Mouse (Mus musculus): ENCODE measurements around the gene Mecom. TPM values are rescaled to one million over a fixed set of nuclear protein-coding genes. Genes with fewer than 3 reads are reported as not detected.

Gene Mecom
- total RNA-seq, 2 experiments from 2014 or later: 5.0 to 6.9 TPM

DNA sequence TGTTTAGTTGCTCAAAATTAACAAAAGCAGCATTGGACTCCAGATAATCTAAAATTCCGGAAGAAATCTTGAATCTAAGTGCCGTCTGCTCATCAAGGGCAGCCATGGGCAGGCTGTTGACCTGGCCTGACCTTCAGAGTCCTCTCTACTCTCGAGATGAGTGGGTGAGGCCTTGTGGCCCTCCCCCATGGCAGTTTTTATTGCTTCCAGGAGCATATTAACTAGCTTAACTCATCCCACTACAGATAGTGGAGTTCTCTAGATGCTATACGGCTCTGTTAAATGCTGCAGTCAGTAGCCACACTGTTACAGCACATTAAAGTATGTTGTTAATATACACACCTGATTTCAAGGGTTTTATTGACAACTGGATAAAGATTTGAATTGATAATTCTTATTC, 333.2 kb downstream of the Mecom start:
- DNase-seq (ENCODE audit: low spot score in 2 of 2): no peak

DNA sequence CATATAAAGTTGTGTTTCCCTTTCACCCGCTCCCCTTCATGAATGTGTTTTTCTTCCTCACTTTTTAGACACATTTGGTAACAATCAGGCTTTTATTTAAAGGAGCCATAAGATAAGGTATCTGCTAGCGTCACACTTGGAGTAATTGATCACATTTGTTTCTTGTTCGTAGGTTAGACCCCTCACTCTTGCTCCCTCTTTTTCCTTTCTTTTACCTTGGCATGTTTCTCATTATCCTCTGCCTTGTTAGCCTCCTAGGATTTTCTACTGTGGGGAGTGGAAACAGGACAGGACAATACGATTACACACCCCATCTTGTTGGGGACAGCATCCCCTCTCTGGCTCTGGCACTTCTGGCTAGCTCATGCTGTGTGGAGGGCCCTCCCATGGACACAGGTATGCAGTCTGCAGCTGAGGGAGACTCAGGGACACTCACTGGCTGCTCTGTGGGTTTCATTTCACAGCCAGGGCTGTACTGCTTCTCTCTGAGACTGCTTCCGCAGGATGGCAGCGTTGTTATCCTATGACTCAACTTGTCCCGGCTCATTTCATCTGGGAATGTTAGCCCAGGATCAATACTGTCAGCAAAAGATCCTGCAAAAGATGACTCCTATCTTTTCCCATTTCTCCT, 334.2 kb downstream of the Mecom start:
- no peak for DNase-seq (ENCODE audit: low spot score in 2 of 2)

DNA sequence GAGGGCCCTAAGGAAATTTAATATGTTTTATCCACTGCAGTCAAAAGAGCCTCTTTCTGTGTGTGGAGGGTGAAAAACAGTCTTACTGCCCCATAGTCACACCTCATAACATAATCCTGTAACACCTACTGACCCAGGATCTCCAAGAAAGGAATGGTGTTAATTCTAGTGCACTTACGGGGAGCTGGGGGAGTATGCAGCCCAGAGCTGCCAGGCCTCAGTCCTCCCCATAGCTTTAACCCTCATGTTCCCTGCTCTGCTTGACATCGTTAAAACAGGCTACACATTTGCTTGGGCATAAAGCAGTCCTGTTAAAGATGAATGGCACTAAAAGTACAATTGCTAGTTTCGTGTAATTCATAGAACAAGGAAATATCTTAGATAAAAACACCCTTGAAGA, 335.0 kb downstream of the Mecom start:
- DNase-seq (ENCODE audit: low spot score in 2 of 2): no peak

DNA sequence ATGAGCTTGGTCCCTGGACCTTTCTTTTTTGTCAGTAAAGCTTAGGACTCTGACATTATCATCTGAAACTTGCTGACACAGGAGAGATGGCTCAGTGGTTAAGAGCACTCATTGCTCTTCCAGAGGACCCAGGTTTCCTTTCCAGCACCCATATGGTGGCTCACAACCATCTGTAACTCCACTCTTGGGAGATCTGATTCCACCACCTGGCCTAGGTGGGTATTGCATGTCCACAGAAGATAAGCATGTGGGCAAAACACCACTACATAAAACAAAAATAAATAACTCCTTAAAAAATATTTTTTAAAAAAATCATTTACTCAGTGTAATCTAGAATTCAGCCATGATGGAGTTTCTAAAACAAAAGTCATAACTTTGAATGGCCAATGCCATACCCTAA, 338.7 kb downstream of the Mecom start:
- DNase-seq (ENCODE audit: low spot score in 2 of 2): no peak

DNA sequence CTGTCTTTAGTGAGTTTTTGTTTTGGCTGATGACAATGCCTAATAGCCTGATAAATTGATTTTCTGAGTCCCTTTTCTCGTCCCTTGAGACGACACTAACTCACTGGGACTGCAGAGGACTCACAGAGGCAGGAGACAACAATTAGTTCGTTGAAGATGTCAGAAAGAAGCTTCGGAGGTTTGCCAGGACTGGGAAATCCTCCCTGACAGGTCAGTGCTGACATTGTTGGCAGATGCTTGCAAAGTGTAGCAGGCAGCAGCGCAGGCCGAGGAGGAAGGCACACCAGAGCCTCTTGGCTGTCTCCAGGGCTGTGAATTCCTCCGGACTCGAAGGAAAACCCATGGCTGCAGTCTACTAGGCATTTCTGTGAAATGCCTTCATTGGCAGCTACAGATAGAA, 339.9 kb downstream of the Mecom start:
- DNase-seq (ENCODE audit: low spot score in 2 of 2): no peak

DNA sequence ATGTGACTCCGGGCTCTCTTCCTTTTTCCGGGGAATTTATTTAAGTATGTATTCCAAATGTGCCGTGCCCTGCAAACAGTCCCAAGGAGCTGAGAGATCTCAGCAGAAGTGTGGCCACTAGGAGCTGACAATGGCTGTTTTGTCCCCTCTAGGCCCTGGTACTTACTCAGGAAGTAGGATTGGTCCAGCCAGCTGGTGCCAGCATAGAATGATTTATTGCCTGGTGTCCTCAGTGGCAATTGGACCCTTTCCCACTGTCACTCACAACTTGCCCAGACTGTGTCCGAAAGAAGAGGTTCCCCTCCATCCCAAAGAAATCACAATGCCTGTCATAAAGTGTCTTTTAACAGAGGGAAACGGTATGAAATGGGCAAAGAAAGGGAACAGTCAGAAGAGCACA, 340.4 kb downstream of the Mecom start:
- no peak for DNase-seq (ENCODE audit: low spot score in 2 of 2)

DNA sequence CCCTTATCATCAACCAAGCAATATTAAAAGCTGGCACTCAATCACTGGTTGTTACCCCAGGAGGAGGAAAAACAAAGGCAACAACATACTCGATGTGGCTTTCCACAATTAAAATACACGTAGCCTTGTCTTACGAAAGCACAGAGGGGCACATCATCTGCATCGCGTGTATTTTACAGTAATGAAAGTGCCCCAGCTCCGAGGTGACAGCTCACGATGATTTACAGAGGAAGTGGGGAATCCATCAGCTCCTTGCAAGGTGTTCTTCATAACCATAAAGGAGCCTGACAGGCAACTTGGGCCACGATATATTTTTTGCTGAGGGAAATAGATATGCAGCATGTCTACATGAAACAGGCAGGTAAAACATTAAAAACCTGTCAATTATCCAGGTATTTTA, 341.7 kb downstream of the Mecom start:
- no peak for DNase-seq (ENCODE audit: low spot score in 2 of 2)

DNA sequence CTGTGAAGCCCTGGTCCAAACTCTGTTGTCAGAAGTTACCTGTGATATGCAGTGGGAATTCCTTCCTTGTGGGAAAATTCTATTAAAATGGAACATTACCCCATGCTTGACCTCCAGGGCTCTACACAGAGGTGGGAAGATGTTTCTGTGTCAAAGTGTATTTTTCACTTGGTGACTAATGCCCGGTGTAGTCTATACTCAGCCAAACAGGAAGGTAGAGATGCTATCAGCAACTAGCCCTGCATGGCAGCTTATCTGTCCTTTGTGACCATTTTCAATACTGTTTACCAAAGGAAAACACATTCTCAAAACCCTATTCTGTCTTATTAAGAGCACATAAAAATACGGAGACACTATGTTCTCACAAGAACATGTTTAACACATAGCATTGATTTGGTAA, 344.0 kb downstream of the Mecom start:
- DNase-seq (ENCODE audit: low spot score in 2 of 2): no peak

DNA sequence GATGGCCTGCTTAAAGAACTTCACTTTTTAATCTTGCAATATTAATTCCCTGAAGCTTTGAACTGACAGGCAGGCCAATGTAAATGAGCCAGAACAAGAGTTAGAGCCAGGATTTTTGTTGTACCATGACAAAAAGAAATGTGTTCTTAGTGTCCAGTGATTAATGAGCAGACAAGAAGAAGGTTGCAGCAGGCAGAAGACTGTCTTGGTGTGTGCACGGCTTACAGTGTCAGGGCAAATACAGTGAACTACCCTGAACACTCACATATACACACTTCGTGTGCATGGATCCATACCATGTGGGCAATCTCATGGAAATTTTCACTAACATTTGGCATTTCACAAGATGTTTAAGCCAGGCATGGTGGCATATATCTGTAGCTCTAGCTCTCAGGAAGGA, 349.0 kb downstream of the Mecom start:
- no peak for DNase-seq (ENCODE audit: low spot score in 2 of 2)

DNA sequence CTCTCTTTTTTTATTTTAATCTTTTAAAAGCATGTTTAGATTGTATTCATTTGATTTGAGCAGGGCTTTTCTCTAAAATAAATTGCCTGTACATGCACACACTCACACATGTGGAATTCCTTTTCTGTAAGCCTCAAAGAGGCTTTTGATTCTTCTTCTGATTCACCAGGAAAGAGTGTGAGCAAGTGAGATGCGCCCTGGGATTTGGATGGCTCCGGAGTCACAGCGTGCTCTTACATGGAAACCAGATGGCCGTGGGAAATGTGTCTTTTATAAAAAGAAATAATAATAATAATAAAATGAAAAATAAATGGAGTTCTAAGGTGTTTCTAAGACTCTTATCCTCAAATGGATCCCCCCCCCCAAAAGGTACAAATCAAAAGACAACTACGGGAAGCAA, 349.6 kb downstream of the Mecom start:
- no peak for DNase-seq (ENCODE audit: low spot score in 2 of 2)

DNA sequence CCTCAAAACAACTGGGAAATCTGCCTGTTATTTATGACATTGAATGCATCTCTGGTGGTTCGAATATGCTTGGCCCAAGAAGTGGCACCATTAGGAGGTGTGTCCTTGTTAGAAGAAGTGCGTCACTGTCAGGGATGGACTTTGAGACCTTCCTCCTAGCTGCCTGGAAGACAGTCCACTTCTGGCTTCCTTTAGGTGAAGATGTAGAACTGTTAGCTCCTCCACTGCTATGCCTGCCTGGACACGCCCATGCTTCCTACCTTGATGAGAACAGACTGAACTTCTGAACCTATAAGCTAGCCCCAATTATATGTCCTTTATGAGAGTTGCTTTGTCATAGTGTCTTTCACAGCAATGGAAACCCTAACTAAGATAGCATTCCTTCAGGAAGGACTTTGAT, 352.6 kb downstream of the Mecom start:
- no peak for DNase-seq (ENCODE audit: low spot score in 2 of 2)

DNA sequence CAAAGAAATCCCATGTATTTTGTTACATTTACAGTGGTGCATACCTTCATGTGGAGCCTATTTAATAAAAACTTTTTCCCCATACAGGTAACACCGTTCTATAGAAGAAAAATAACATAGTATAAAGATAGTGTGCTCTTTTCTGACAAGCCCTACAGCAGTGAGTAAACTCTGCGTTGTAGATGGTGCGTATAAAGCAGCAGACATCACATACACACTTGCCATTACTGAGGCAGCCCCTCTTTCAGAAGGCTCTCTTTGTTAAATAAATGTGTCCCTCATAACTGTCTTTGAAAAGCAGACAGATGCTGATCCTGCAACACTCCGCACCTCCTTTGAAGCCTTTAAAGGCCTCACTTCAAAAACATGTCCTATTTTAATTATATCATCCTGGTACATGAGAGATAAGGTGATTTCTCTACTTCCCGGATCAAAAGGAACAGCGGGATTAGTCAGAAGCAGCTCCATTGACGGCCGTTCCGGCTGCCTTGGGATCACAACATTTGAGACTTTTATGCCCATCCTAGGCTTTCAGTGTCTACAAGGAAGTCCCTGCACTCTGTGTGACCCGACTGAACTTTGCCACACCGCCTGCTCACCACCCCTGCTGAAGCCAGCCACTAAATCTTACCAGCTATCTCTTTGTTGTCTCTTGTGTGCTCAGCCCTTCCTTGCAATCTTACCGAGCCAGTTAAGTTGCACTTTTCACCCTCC, 355.4 kb downstream of the Mecom start:
- DNase-seq (ENCODE audit: low spot score in 2 of 2): no peak

DNA sequence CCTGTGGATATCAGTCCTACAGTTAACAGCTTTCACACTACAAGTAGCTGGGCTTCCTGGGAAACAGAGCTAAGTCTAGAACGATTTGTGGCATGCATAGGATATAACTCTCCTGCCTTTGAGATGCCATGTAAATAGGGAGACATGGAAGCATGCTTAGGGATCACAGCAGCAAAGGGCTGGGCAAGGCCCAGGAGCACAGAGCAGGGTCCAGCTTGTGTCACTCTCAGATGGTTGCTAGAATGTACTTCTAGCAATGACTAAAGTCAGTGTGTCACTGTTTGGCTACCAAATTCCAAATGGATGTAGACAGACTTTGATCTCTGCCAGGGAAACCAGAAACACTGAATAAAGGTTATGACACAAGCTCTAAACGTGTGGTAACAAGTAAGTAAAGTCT, 358.5 kb downstream of the Mecom start:
- no peak for DNase-seq (ENCODE audit: low spot score in 2 of 2)

DNA sequence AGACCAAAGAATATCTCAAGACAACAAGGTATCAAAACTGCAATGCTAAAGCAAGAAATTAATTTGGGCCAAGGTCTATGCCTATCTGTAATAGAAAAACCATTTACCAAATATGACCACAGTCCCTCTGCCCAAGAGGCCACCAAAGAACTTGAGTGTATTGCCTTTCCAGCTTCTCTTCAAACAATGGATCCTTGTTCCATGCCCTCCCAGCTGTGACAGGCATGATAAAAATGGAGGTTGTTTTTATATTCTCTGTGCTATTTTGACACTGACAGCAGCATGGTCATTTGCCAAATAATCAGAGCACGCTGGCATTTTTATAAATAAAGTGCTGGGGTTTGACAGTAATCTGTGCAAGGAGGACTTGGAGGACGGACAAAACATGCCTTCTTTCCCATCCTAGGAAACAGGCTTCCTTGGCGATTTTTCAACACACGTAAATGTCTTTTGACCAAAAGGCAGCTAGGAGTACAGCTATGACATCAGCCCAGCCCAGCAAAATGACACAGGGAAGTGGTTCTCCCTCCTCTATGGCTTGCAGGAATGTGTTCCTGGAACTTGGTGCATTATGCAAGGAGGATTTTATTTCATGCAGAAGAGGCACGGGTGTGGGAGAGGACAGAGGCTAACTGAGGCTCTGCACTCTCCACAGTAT, 359.9 kb downstream of the Mecom start:
- no peak for DNase-seq (ENCODE audit: low spot score in 2 of 2)

DNA sequence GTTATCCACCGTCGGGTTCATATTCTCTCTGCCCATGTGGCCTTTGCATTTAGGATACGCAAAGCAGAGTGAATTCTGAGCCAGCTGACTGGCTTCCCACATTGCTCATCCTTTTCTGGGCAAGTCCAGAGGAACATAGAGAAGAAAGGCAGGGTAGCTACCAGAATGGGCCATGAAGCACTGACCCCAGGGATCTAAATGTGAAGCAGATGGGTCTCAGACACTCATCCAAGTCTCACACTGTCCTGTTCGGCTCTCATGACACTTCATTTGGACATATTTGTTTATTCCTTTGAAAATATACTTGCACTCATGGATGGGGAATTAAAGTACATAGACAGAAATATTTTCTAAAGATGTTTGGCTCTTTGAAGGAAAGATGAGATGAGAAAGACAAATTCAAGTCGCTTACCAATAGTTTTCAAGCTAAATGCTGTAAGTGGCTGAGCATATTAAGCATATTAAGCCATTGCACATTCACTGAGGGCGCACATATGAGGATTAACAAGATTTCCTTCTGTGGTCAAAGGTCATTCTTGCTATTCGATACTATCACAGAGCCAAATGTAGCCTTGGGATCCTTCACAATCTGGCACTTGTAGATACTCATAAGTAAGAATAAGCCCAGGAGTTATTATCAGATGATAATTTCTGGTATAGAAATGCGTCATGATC, 365.9 kb downstream of the Mecom start:
- no peak for DNase-seq (ENCODE audit: low spot score in 2 of 2)

DNA sequence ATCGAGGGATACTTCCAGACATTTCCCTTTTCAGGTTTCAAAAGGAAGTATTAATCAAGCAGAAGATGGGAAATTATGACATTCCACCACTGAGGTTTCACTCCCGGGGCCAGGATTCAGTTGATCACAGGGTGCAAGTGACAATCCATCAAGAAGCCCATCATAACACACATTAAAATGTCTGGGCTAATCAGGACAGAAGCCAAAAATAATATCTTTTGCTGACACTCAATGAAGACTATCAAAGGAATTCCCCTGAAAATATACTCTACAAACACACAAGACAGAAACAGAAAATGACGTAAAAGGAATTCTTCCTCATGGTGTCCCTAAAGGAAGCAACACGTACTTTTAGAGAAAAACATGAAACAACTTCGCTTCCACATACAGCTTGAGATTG, 371.2 kb downstream of the Mecom start:
- no peak for DNase-seq (ENCODE audit: low spot score in 2 of 2)

DNA sequence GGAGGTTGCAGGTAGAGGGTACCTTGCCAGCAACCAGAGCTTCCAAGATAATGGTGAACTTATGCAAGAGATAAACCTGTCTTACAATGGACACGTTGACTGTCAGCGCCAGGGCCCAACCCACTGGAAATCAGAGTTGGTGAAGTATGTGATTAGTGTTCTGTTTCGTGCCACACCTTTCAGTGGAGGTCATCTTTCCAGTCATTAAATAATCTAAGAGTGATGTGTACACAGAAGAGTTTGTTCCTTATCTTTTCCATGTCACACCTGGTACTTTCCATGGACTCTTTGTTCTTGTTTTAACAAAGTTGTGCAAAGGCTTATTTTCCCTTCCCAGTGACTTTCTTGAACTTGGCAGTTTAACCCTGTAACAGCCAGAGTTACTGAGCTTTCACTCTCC, 374.0 kb downstream of the Mecom start:
- DNase-seq (ENCODE audit: low spot score in 2 of 2): no peak

DNA sequence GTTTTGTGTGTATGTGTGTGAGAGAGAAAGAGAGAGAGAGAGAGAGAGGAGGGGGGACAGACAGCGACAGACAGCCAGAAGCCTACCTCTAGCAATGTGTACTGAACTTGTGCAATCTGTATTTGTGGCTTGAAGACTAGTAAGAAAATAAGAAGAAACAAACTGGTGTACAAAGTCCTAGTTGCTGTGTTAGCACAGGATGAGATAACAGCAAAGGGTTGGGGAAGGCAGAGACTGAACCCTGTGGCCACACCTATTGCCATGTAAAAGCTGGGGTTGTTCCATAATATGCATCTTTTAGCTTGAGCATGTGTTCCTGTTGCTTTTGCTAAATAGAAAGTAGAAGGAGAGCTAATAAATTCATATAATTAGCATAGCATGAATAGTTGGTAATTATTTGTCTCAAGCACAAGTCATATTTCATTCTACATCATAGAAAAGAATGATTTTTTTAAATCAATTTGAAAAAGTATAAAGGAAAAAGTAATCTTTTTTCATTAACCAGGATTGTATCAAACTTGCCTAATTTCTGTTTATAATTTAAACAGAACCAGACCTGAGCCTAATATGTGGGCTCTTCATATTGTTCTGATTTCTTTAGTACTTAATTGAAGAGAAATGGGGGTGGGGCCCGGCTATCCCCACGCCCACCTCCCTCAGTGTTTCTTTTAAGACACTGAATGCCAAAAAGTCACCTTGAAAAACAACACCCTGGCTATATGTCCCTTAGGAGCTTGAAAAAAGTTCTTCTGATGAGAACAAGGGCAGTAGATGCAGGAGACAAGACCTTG, 379.2 kb downstream of the Mecom start:
- no peak for DNase-seq (ENCODE audit: low spot score in 2 of 2)

DNA sequence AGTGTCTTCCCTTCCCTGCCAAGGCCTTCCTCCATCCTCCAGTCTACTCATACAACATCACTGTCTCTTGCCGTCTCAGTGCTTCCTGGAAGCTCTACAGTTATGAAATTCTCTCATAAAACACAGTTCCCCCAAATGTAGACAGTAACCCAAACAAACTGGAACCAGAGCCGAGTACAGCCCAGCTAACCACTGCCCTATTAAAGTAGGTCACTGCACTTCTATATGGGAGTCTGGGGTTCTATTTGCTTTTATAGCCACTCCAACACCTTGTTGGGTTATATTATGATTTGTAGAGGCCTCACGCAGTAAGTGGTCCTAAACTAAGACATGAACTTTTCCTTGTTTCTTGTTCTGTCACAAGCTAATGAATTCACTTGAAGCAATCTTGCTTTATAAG, 380.8 kb downstream of the Mecom start:
- DNase-seq (ENCODE audit: low spot score in 2 of 2): no peak

DNA sequence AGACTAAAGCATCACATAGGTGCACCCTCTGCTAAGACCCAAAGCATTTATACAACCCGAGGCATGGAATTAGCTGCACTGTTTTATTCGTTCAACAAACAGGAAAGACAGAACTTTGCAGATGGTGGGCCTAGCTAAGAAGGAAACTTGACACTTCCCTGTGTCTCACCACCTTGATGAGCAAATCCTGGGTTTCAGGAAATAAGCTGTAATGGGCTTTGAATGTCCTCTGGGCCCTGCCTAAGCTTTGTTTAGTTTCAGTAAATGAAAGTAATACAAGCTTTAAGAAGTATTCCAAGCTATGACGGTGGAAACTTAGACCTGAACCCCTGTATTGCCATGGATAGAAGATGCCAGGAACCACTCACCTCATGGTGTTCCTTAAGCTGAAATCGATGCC, 383.0 kb downstream of the Mecom start:
- DNase-seq (ENCODE audit: low spot score in 2 of 2): no peak

DNA sequence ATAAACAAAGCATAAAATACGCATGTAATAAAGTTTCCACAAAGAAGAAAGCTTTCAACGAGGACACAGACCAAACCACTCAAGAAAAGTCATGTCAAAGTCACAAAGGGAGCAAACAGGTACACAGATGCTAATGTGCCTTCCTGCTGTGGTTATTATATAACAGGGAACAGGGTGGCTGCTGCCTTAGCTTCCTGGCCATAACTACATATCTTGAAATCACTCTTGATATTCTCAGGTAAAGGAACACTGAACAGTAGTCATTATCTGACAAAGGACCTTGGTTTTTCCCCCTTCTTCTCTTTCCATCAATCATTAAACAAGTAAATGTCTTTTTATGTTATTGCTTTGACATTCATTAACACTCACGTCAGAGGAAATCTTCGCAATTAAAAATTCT, 384.4 kb downstream of the Mecom start:
- DNase-seq (ENCODE audit: low spot score in 2 of 2): no peak
